Mouse (Mus musculus): ENCODE results near the gene Tmem245.

Gene Tmem245

GRCm38 (mm10) chr4:56946641-56947640, at the start of gene Tmem245:
TSS of gene Tmem245 (minus strand) at chr4:56947437.
- peak; percentile 88 for DNase-seq (ENCODE audit: low read depth)

GRCm38 (mm10) chr4:56993331-56993730, 46.1 kb upstream of the Tmem245 start:
- no peak for DNase-seq (ENCODE audit: low read depth)

GRCm38 (mm10) chr4:56991951-56992350, 44.7 kb upstream of the Tmem245 start:
- no peak for DNase-seq (ENCODE audit: low read depth)

- DNase-seq (ENCODE audit: low read depth) = no peak
Measured at GRCm38 (mm10) chr4:56990215-56990584, 43.0 kb upstream of the Tmem245 start, which contains the start of gene Frrs1l. TSS of gene Frrs1l (minus strand) at chr4:56990391.

GRCm38 (mm10) chr4:56989431-56990214, 42.4 kb upstream of the Tmem245 start:
- no peak for DNase-seq (ENCODE audit: low read depth)

GRCm38 (mm10) chr4:56965586-56966179, 18.4 kb upstream of the Tmem245 start:
- DNase-seq (ENCODE audit: low read depth) = no peak

GRCm38 (mm10) chr4:56963687-56964086, 16.4 kb upstream of the Tmem245 start:
- DNase-seq (ENCODE audit: low read depth) = no peak

- DNase-seq (ENCODE audit: low read depth) = no peak
Measured at GRCm38 (mm10) chr4:56961320-56961925, 14.2 kb upstream of the Tmem245 start.

GRCm38 (mm10) chr4:56957518-56957917, 10.3 kb upstream of the Tmem245 start:
- no peak for DNase-seq (ENCODE audit: low read depth)

- DNase-seq (ENCODE audit: low read depth) = no peak
Measured at GRCm38 (mm10) chr4:56953235-56953634, 6.0 kb upstream of the Tmem245 start.

- DNase-seq (ENCODE audit: low read depth) = no peak
Measured at GRCm38 (mm10) chr4:56951701-56952100, 4.5 kb upstream of the Tmem245 start.

- DNase-seq (ENCODE audit: low read depth) = no peak
Measured at GRCm38 (mm10) chr4:56949494-56949893, 2.3 kb upstream of the Tmem245 start.

GRCm38 (mm10) chr4:56946180-56946579, 1.1 kb downstream of the Tmem245 start:
- peak; percentile 27 for DNase-seq (ENCODE audit: low read depth)

- DNase-seq (ENCODE audit: low read depth) = no peak
Measured at GRCm38 (mm10) chr4:56944286-56944685, 3.0 kb downstream of the Tmem245 start.

GRCm38 (mm10) chr4:56943258-56943657, 4.0 kb downstream of the Tmem245 start:
- no peak for DNase-seq (ENCODE audit: low read depth)

- no peak for DNase-seq (ENCODE audit: low read depth)
Measured at GRCm38 (mm10) chr4:56942567-56942966, 4.7 kb downstream of the Tmem245 start.

GRCm38 (mm10) chr4:56941481-56941880, 5.8 kb downstream of the Tmem245 start:
- DNase-seq (ENCODE audit: low read depth) = no peak

- DNase-seq (ENCODE audit: low read depth) = no peak
Measured at GRCm38 (mm10) chr4:56937136-56937535, 10.1 kb downstream of the Tmem245 start.

- DNase-seq (ENCODE audit: low read depth) = no peak
Measured at GRCm38 (mm10) chr4:56935327-56935726, 11.9 kb downstream of the Tmem245 start.

- no peak for DNase-seq (ENCODE audit: low read depth)
Measured at GRCm38 (mm10) chr4:56933154-56933553, 14.1 kb downstream of the Tmem245 start.

- no peak for DNase-seq (ENCODE audit: low read depth)
Measured at GRCm38 (mm10) chr4:56932096-56932495, 15.1 kb downstream of the Tmem245 start.

- DNase-seq (ENCODE audit: low read depth) = no peak
Measured at GRCm38 (mm10) chr4:56930312-56930711, 16.9 kb downstream of the Tmem245 start.
